Mouse (Mus musculus) G1E (cell line): ENCODE measurements at regions not wholly inside any gene's neighbourhood (a gene's known extent, or its start where the extent isn't known, plus 50 kb on each side); places are given as distances from the start of the nearest gene placed in this dataset.

Source experiments
- ATAC-seq: 2 replicates; pipeline ENCODE4 v1.8.0; 2016; ENCODE audit warnings: mild to moderate bottlenecking; ENCODE audit not compliant: insufficient number of reproducible peaks, poor library complexity, low FRiP score, severe bottlenecking; ENCODE audit errors: extremely low read depth
- DNase-seq: peaks from one replicate; pipeline ENCODE4 v3.0.0; 2012; ENCODE audit warnings: low spot score
- H3K27me3 ChIP-seq: 2 replicates; pipeline ENCODE4 v1.6.1; 2012; ENCODE audit warnings: mild to moderate bottlenecking, low read length, inconsistent platforms; ENCODE audit not compliant: insufficient read depth
- H3K36me3 ChIP-seq: replicated peaks from 2 replicates; pipeline ENCODE3; 2012; ENCODE audit warnings: mild to moderate bottlenecking, inconsistent platforms
- H3K4me1 ChIP-seq: 2 replicates; pipeline ENCODE4 v1.6.1; 2012; ENCODE audit warnings: low read depth, low read length, inconsistent platforms, mixed read lengths; ENCODE audit not compliant: insufficient read depth
- H3K4me3 ChIP-seq: 2 replicates; pipeline ENCODE4 v1.5.1; 2012; ENCODE audit warnings: low read depth, mild to moderate bottlenecking, inconsistent platforms, low read length, moderate library complexity, mixed read lengths
- H3K9me3 ChIP-seq: replicated peaks from 2 replicates; pipeline ENCODE4 v1.6.1; 2012; ENCODE audit warnings: inconsistent platforms
- CTCF ChIP-seq: IDR thresholded peaks from 2 replicates; pipeline ENCODE4 v1.5.1; 2012; ENCODE audit warnings: low read depth, low read length, inconsistent platforms, mixed read lengths
- GATA1 ChIP-seq: IDR thresholded peaks from 2 replicates; pipeline ENCODE4 v1.6.1; 2012; ENCODE audit warnings: borderline replicate concordance, low read length, inconsistent platforms, mixed read lengths
- GATA2 ChIP-seq: IDR thresholded peaks from 2 replicates; pipeline ENCODE4 v1.6.1; 2012; ENCODE audit warnings: low read depth, low read length, inconsistent platforms, borderline replicate concordance
- POLR2AphosphoS5 ChIP-seq: IDR thresholded peaks from 2 replicates; pipeline ENCODE4 v1.6.1; 2012; ENCODE audit warnings: low read depth, low read length, inconsistent platforms; ENCODE audit not compliant: insufficient replicate concordance
- TAL1 ChIP-seq: conservative IDR thresholded peaks from 2 replicates; pipeline ENCODE4 v1.6.1; 2012; ENCODE audit warnings: low read depth, low read length, inconsistent platforms, mixed read lengths

GRCm38 (mm10) chr6:94921741-94922140 is 195.3 kb upstream of the Kbtbd8 start:
- ATAC-seq (no peak), DNase-seq (no peak)
- no peak for TF ChIP-seq TAL1
- no peak for TF ChIP-seq CTCF
- TF ChIP-seq GATA2, result no peak
- H3K4me3 ChIP-seq, result no peak overlapping the region
- no peaks in the 10 kb centered on the region for H3K9me3 ChIP-seq
- no peaks in the 10 kb centered on the region for H3K36me3 ChIP-seq
- H3K4me1 ChIP-seq, result no peaks in the 10 kb centered on the region
- 0 out of 2 replicates have a peak, but pooled peaks cover 2% of the 10 kb centered on the region for H3K27me3 ChIP-seq

- DNase-seq, result no peak
- H3K4me3 ChIP-seq, result no peak overlapping the region
- no peaks in the 10 kb centered on the region for H3K36me3 ChIP-seq
- 0 out of 2 replicates have a peak, but pooled peaks cover 2% of the 10 kb centered on the region for H3K27me3 ChIP-seq
- no peaks in the 10 kb centered on the region for H3K9me3 ChIP-seq
- ATAC-seq, result no peak
- H3K4me1 ChIP-seq, result no peaks in the 10 kb centered on the region
- no peak for TF ChIP-seq CTCF
- TF ChIP-seq TAL1, result no peak
- TF ChIP-seq GATA2, result no peak
Observed at GRCm38 (mm10) chr6:94920770-94921169, 196.3 kb upstream of the Kbtbd8 start.

GRCm38 (mm10) chr6:94919194-94919743 is 197.8 kb upstream of the Kbtbd8 start:
- Histone ChIP-seq H3K9me3 (no peaks in the 10 kb centered on the region), H3K27me3 (0 out of 2 replicates have a peak, but pooled peaks cover 6% of the 10 kb centered on the region), H3K36me3 (no peaks in the 10 kb centered on the region), H3K4me1 (no peaks in the 10 kb centered on the region), H3K4me3 (no peak overlapping the region)
- TF ChIP-seq GATA1, result no peak
- TF ChIP-seq POLR2AphosphoS5, result no peak
- TF ChIP-seq GATA2, result no peak
- no peak for TF ChIP-seq CTCF
- no peak for TF ChIP-seq TAL1
- DNase-seq (no peak), ATAC-seq (no peak)

GRCm38 (mm10) chr6:94915842-94916620 is 201.0 kb upstream of the Kbtbd8 start:
- peaks cover 13% of the 10 kb centered on the region; the same call in 1 of the 2 replicates for H3K27me3 ChIP-seq
- H3K4me3 ChIP-seq, result no peak overlapping the region
- no peak for TF ChIP-seq TAL1
- no peak for TF ChIP-seq CTCF
- TF ChIP-seq POLR2AphosphoS5, result no peak
- TF ChIP-seq GATA1, result no peak
- TF ChIP-seq GATA2, result no peak
- no peaks in the 10 kb centered on the region for H3K4me1 ChIP-seq
- DNase-seq (no peak), ATAC-seq (no peak)
- H3K9me3 ChIP-seq, result no peaks in the 10 kb centered on the region
- H3K36me3 ChIP-seq, result no peaks in the 10 kb centered on the region

GRCm38 (mm10) chr6:94911836-94912235 is 205.2 kb upstream of the Kbtbd8 start:
- ATAC-seq, result no peak
- H3K4me3 ChIP-seq, result no peak overlapping the region
- H3K4me1 ChIP-seq, result no peaks in the 10 kb centered on the region
- peaks cover 11% of the 10 kb centered on the region; the same call in 1 of the 2 replicates for H3K27me3 ChIP-seq
- no peak for DNase-seq
- TF ChIP-seq POLR2AphosphoS5, result no peak
- TF ChIP-seq TAL1, result no peak
- no peak for TF ChIP-seq GATA2
- no peak for TF ChIP-seq GATA1
- no peak for TF ChIP-seq CTCF
- H3K36me3 ChIP-seq, result no peaks in the 10 kb centered on the region
- H3K9me3 ChIP-seq, result no peaks in the 10 kb centered on the region

GRCm38 (mm10) chr6:94911374-94911773 is 205.7 kb upstream of the Kbtbd8 start:
- DNase-seq (no peak), ATAC-seq (no peak)
- H3K36me3 ChIP-seq, result no peaks in the 10 kb centered on the region

More at GRCm38 (mm10) chr6:94911374-94911773, 205.7 kb upstream of the Kbtbd8 start:
- H3K4me1 ChIP-seq, result no peaks in the 10 kb centered on the region
- no peak overlapping the region for H3K4me3 ChIP-seq
- H3K27me3 ChIP-seq, result peaks cover 11% of the 10 kb centered on the region; the same call in 1 of the 2 replicates
- no peaks in the 10 kb centered on the region for H3K9me3 ChIP-seq
- TF ChIP-seq POLR2AphosphoS5, result no peak
- no peak for TF ChIP-seq GATA2
- TF ChIP-seq CTCF, result no peak
- no peak for TF ChIP-seq GATA1
- TF ChIP-seq TAL1, result no peak
